Mouse (Mus musculus) intestine, embryonic 16.5 days (tissue): ENCODE data around the gene Pdzrn4. TPM values are rescaled to one million over a fixed set of nuclear protein-coding genes. Genes with fewer than 3 reads are reported as not detected.

Experiments
- ATAC-seq: fragments of 200-750 bp; cut with Nextera tagmentation; 2 replicates; pipeline ENCODE4 v1.8.0; 2017; ENCODE audit warnings: moderate TSS enrichment, moderate library complexity
- H3K27ac ChIP-seq: fragments of 300-500 bp; sonication (generic); 2 replicates; pipeline ENCODE4 v1.5.1; 2014; ENCODE audit warnings: mild to moderate bottlenecking, low read length
- H3K27me3 ChIP-seq: fragments of 300-500 bp; sonication (generic); replicated peaks from 2 replicates; pipeline ENCODE4 v1.6.1; 2014; ENCODE audit warnings: low read length, control low read depth, mixed read lengths; ENCODE audit not compliant: control insufficient read depth, insufficient read depth
- H3K36me3 ChIP-seq: fragments of 300-500 bp; sonication (generic); 2 replicates; pipeline ENCODE4 v1.6.1; 2014; ENCODE audit warnings: low read length, control low read depth; ENCODE audit not compliant: control insufficient read depth, insufficient read depth
- H3K4me1 ChIP-seq: fragments of 300-500 bp; sonication (generic); 2 replicates; pipeline ENCODE4 v1.6.1; 2014; ENCODE audit warnings: low read length, control low read depth, mixed read lengths; ENCODE audit not compliant: control insufficient read depth, insufficient read depth
- H3K4me2 ChIP-seq: fragments of 300-500 bp; sonication (generic); 2 replicates; pipeline ENCODE4 v1.6.1; 2014; ENCODE audit warnings: low read depth, low read length, control low read depth
- H3K4me3 ChIP-seq: fragments of 300-500 bp; sonication (generic); 2 replicates; pipeline ENCODE4 v1.5.1; 2014; ENCODE audit warnings: mild to moderate bottlenecking, low read length
- H3K9ac ChIP-seq: fragments of 300-500 bp; sonication (generic); 2 replicates; pipeline ENCODE4 v1.6.1; 2014; ENCODE audit warnings: low read depth, low read length
- H3K9me3 ChIP-seq: fragments of 300-500 bp; sonication (generic); 2 replicates; pipeline ENCODE4 v1.6.1; 2016; ENCODE audit warnings: low read length, control low read depth; ENCODE audit not compliant: control insufficient read depth
- WGBS: fragments of 180-500 bp; shearing (Covaris S2); extraction: QIAGEN DNeasy Blood & Tissue Kit; methylation state at CpG from one replicate; pipeline ENCODE4 v1.1.7; 2014; 5-methylcytosine and 5-hydroxymethylcytosine counted together
- polyA plus RNA-seq: library from polyadenylated mRNA; unstranded; fragments of >200 nt; fragmentation: Nextera tagmentation; extraction: Ambion mirVana; gene quantifications from 2 replicates; pipeline ENCODE4 v1.2.1, GENCODE M21; 2015

Pdzrn4 gene
- polyA plus RNA-seq, 1 experiment from 2014 or later = 1.8 TPM

DNA sequence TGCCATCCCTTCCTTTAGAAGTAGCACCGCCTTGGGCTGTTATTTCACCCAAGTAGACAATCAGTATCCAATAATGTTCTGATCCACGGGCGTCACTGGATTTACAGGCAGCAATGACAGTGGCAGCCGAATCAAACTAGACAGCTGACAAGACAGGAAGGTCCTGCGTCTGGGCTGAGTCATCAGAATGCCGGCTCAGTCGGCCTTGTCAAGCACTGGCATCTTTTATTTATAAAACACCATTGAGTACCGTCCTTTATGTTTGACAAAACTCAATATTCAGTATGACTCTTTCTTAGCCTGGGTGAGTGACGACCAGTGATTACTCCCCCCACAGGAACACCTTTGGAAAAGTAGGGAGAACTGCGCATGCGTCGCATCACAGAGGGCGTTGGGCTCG lies 391.4 kb downstream of the Pdzrn4 start:
- H3K27ac ChIP-seq = no peak overlapping the region
- H3K9me3 ChIP-seq = no peaks in the 10 kb centered on the region
- no peak for ATAC-seq

DNA sequence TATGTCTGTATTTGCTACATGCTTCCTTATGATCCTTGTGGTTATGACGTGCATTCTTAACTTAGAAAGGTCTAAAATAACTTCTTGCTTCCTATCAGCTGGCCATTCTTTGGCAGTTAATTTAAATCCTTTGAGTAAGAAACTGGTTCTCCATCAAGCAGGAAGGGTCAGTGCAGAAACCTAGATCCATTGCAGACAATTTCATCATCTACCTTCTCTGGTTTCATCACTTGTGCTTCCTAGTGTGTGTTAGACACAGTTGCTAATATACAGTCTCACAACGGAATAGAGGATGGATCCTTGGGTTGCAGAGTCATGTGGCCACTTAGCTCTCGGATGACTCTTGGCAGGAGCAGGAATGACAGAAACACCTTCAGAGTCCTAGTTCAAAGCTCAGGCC lies 397.6 kb downstream of the Pdzrn4 start:
- no peaks in the 10 kb centered on the region for H3K36me3 ChIP-seq
- no peaks in the 10 kb centered on the region for H3K4me1 ChIP-seq
- ATAC-seq = no peak
- H3K27ac ChIP-seq = no peak overlapping the region
- no peak overlapping the region for H3K4me2 ChIP-seq
- WGBS = 88% methylated on average over 3 of the region's 3 CpGs
- H3K4me3 ChIP-seq = no peak overlapping the region
- H3K27me3 ChIP-seq = no peaks in the 10 kb centered on the region
- H3K9ac ChIP-seq = no peak overlapping the region
- no peaks in the 10 kb centered on the region for H3K9me3 ChIP-seq

More for the DNA sequence above, 391.4 kb downstream of the Pdzrn4 start:
- H3K4me3 ChIP-seq = no peak overlapping the region
- H3K9ac ChIP-seq = no peak overlapping the region
- H3K36me3 ChIP-seq = no peaks in the 10 kb centered on the region
- no peaks in the 10 kb centered on the region for H3K27me3 ChIP-seq
- H3K4me2 ChIP-seq = no peak overlapping the region
- 77% methylated on average over 14 of the region's 14 CpGs for WGBS
- no peaks in the 10 kb centered on the region for H3K4me1 ChIP-seq

DNA sequence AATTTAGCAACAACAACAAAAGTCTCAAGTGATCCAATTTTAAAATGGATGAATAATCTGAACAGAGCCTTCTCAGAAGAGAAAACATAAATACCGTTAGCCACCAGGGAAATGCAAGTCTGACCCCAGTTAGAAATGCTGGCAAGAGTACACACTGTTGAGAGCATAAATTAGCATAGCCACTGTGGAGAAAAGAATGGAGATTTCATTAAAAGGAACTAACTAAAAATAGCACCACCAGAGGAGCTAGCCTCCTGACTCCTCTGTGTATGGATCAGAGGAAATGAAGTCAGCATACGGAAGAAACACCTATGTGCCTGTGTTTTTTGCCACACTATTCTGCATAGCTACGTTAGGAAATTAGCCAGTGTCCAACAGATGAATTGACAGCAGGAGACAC lies 409.3 kb downstream of the Pdzrn4 start:
- no peak for ATAC-seq

DNA sequence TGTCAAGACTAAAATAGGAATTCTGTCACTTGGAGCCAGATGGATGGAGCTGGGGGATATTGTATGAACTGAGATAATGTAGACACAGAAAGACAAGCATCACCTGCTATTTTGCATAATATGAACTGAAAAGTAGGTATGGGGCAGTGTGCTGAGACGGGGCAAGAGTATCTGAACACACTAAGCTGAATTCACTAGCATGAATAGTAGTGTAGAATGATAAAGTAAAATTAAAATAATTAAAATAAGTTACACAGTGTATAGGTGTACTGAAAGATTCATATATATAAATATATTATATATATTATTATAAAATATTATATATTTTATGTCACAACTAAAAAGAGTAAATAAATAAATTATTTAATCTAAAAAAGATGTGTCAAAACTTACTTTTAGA lies 409.7 kb downstream of the Pdzrn4 start:
- no peaks in the 10 kb centered on the region for H3K4me1 ChIP-seq
- 85% methylated on average over 1 of the region's 1 CpGs for WGBS
- H3K36me3 ChIP-seq = no peaks in the 10 kb centered on the region
- H3K9me3 ChIP-seq = no peaks in the 10 kb centered on the region
- no peak overlapping the region for H3K4me3 ChIP-seq
- no peak for ATAC-seq
- H3K27ac ChIP-seq = no peak overlapping the region
- no peak overlapping the region for H3K4me2 ChIP-seq
- H3K9ac ChIP-seq = no peak overlapping the region
- no peaks in the 10 kb centered on the region for H3K27me3 ChIP-seq

More for the DNA sequence above, 409.3 kb downstream of the Pdzrn4 start:
- Histone ChIP-seq H3K4me2 (no peak overlapping the region), H3K27me3 (no peaks in the 10 kb centered on the region), H3K9ac (no peak overlapping the region), H3K36me3 (no peaks in the 10 kb centered on the region), H3K4me1 (no peaks in the 10 kb centered on the region), H3K27ac (no peak overlapping the region), H3K4me3 (no peak overlapping the region), H3K9me3 (no peaks in the 10 kb centered on the region)
- WGBS = 54% methylated on average over 3 of the region's 3 CpGs
